Mouse (Mus musculus) layer of hippocampus, postnatal 10 days (tissue): ENCODE measurements around the gene Setd5. TPM values are rescaled to one million over a fixed set of nuclear protein-coding genes. Genes with fewer than 3 reads are reported as not detected.

ENCODE experiments used
- DNase-seq, 2 experiments: peaks; one replicate each; pipeline ENCODE4 v3.0.0; 2021; ENCODE audit warnings: low spot score in 2 of 2
- total RNA-seq, 2 experiments: library from RNA; stranded (reverse); gene quantifications; 2 replicates each; pipeline ENCODE4 v1.2.3; 2021

Setd5 gene
- total RNA-seq, 2 experiments from 2014 or later = 130 TPM

GRCm38 (mm10) chr6:113052972-113053371 is 24.2 kb upstream of the Setd5 start:
- DNase-seq = no peak

- no peak for DNase-seq
These were observed 22.5 kb upstream of the Setd5 start for GRCm38 (mm10) chr6:113054552-113055107.

- no peak for DNase-seq
These were observed 16.1 kb upstream of the Setd5 start for GRCm38 (mm10) chr6:113060892-113061563.

GRCm38 (mm10) chr6:113062253-113062652 is 14.9 kb upstream of the Setd5 start:
- DNase-seq = no peak

- no peak for DNase-seq
These were observed 13.8 kb upstream of the Setd5 start for GRCm38 (mm10) chr6:113063363-113063762.

GRCm38 (mm10) chr6:113065186-113065585 is 12.0 kb upstream of the Setd5 start:
- no peak for DNase-seq

- DNase-seq = no peak
These were observed 8.0 kb upstream of the Setd5 start for GRCm38 (mm10) chr6:113069154-113069553.

- no peak for DNase-seq
These were observed 1.9 kb upstream of the Setd5 start for GRCm38 (mm10) chr6:113075261-113075660.

- DNase-seq = peak; percentile 88 to 91
These were observed 1.0 kb upstream of the Setd5 start for GRCm38 (mm10) chr6:113076012-113076685.

- DNase-seq = no peak
These were observed 435 bp downstream of the Setd5 start for GRCm38 (mm10) chr6:113077569-113078030.

- peak; percentile 45 to 47 for DNase-seq
These were observed 1.0 kb downstream of the Setd5 start for GRCm38 (mm10) chr6:113078031-113078721.

GRCm38 (mm10) chr6:113079492-113079891 is 2.3 kb downstream of the Setd5 start:
- DNase-seq = peak; percentile 28 to 43

- DNase-seq = peak in 1 of 2 experiments; percentile 46
These were observed 5.1 kb downstream of the Setd5 start for GRCm38 (mm10) chr6:113082229-113082628.

GRCm38 (mm10) chr6:113084590-113084989 is 7.4 kb downstream of the Setd5 start:
- DNase-seq = no peak

- no peak for DNase-seq
These were observed 16.0 kb downstream of the Setd5 start for GRCm38 (mm10) chr6:113093206-113093605.

- DNase-seq = no peak
These were observed 18.4 kb downstream of the Setd5 start for GRCm38 (mm10) chr6:113095547-113095946.

- no peak for DNase-seq
These were observed 20.5 kb downstream of the Setd5 start for GRCm38 (mm10) chr6:113097662-113098061.

- peak; percentile 85 to 87 for DNase-seq
These were observed 22.6 kb downstream of the Setd5 start for GRCm38 (mm10) chr6:113099640-113100289.

GRCm38 (mm10) chr6:113102541-113102940 is 25.4 kb downstream of the Setd5 start:
- no peak for DNase-seq

- DNase-seq = peak; percentile 32 to 35
These were observed 26.6 kb downstream of the Setd5 start for GRCm38 (mm10) chr6:113103765-113104164.

- DNase-seq = no peak
These were observed 32.2 kb downstream of the Setd5 start for GRCm38 (mm10) chr6:113109378-113109777.
